Mouse (Mus musculus) layer of hippocampus, adult 8-10 months (tissue): ENCODE results near the gene Tbc1d10c. TPM values are rescaled to one million over a fixed set of nuclear protein-coding genes. Genes with fewer than 3 reads are reported as not detected.

Experiments
- DNase-seq, 2 experiments: peaks; one replicate each; pipeline ENCODE4 v3.0.0; 2022; ENCODE audit warnings: low spot score in 2 of 2
- total RNA-seq, 4 experiments: library from RNA; stranded (reverse); gene quantifications; 2 replicates each; pipeline ENCODE4 v1.2.4; 2022

The Tbc1d10c gene
- total RNA-seq, 4 experiments from 2014 or later, result 0.66 to 2.0 (median 1.4) TPM

GRCm38 (mm10) chr19:4216041-4216685, 25.1 kb upstream of the Tbc1d10c start:
- no peak for DNase-seq

- DNase-seq, result no peak
These were observed 24.4 kb upstream of the Tbc1d10c start for GRCm38 (mm10) chr19:4215451-4215840.

- DNase-seq, result no peak
These were observed 23.8 kb upstream of the Tbc1d10c start for GRCm38 (mm10) chr19:4214771-4215450.

- no peak for DNase-seq
These were observed 23.1 kb upstream of the Tbc1d10c start, which contains the start of the genes Clcf1 and AC109138.7 for GRCm38 (mm10) chr19:4214071-4214770. Gene Clcf1, plus strand, starts transcription at chr19:4214238. Gene AC109138.7, plus strand, starts transcription at chr19:4214357.

- DNase-seq, result no peak
These were observed 22.5 kb upstream of the Tbc1d10c start for GRCm38 (mm10) chr19:4213524-4213974.

GRCm38 (mm10) chr19:4211891-4212588, 21.0 kb upstream of the Tbc1d10c start:
- DNase-seq, result no peak

GRCm38 (mm10) chr19:4208563-4208962, 17.5 kb upstream of the Tbc1d10c start:
- no peak for DNase-seq

- peak in 1 of 2 experiments; percentile 67 for DNase-seq
These were observed 15.9 kb upstream of the Tbc1d10c start for GRCm38 (mm10) chr19:4206971-4207370.

- DNase-seq, result no peak
These were observed 13.8 kb upstream of the Tbc1d10c start for GRCm38 (mm10) chr19:4204889-4205288.

GRCm38 (mm10) chr19:4203604-4204326, 12.7 kb upstream of the Tbc1d10c start:
- DNase-seq, result no peak

GRCm38 (mm10) chr19:4203148-4203547, 12.1 kb upstream of the Tbc1d10c start:
- DNase-seq, result no peak

- no peak for DNase-seq
These were observed 11.1 kb upstream of the Tbc1d10c start for GRCm38 (mm10) chr19:4202149-4202548.

GRCm38 (mm10) chr19:4201291-4201909, 10.3 kb upstream of the Tbc1d10c start, which contains the start of gene Rad9a:
Gene Rad9a, minus strand, starts transcription at chr19:4201662.
- peak; percentile 94 to 95 for DNase-seq

- no peak for DNase-seq
These were observed 6.1 kb upstream of the Tbc1d10c start for GRCm38 (mm10) chr19:4197180-4197579.

GRCm38 (mm10) chr19:4196548-4196947, 5.5 kb upstream of the Tbc1d10c start:
- DNase-seq, result no peak

- no peak for DNase-seq
These were observed 5.0 kb upstream of the Tbc1d10c start for GRCm38 (mm10) chr19:4196048-4196447.

- DNase-seq, result no peak
These were observed 3.9 kb upstream of the Tbc1d10c start for GRCm38 (mm10) chr19:4194776-4195650.

- no peak for DNase-seq
These were observed 3.1 kb upstream of the Tbc1d10c start for GRCm38 (mm10) chr19:4194021-4194724.

- no peak for DNase-seq
These were observed 2.0 kb upstream of the Tbc1d10c start for GRCm38 (mm10) chr19:4193129-4193528.
